Mouse (Mus musculus) cerebellum, adult 2 months (tissue): ENCODE results near the gene Cilp.

Experiments used
- CTCF ChIP-seq: fragments of 200-500 bp; IDR thresholded peaks from 2 replicates; pipeline ENCODE4 v1.5.1; 2011; ENCODE audit warnings: low read depth, mild to moderate bottlenecking, control low read depth, low read length, moderate library complexity, borderline replicate concordance; ENCODE audit not compliant: insufficient read depth
- POLR2A ChIP-seq: fragments of 200-500 bp; IDR thresholded peaks from 2 replicates; pipeline ENCODE4 v1.6.1; 2011; ENCODE audit warnings: low read length, control low read depth, borderline replicate concordance; ENCODE audit not compliant: insufficient read depth

DNA sequence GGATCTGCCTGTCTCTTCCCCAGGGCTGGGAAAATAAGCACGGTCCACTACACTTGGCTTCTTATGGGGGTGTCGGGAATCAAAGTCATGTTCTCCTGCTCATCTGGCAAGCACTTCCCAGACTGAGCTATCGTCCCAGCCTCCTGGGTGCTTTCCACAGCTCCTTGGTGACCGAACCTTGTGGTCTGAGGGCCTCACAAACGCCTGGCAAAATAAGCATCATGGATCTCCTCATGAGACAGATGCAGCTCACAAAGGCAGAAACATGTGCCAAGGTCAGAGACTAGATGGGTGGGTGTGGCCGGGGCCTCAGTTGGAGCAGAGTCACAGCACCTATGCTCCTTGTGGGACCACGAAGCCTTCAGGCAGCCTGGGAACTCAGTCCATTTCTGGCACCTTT is 5.6 kb upstream of the Cilp start:
- TF ChIP-seq CTCF (no peak), POLR2A (no peak)
